ENCODE assay signal across 29 mouse cellular contexts in genomic region chr9:50507570-50507969, GRCm38 (mm10). TPM values are rescaled to one million over a fixed set of nuclear protein-coding genes. Genes with fewer than 3 reads are reported as not detected.
DNase-seq lines count a peak whose midpoint lies in the region; ATAC-seq lines count a peak whose summit lies in the region.
"Had no signal": no experiment of that assay in that cellular context is flagged by ENCODE, and none has a peak within 500 bp of the region (broad histone marks: within the 10 kb centered on the region; RNA-seq: fewer than 3 reads in every experiment).

No protein-coding gene starts in this region.

- H3K9me3 ChIP-seq in liver, embryonic 16.5 days (replicated peaks; ENCODE audit: control insufficient read depth, low read length), result no peaks in the 10 kb centered on the region
- H3K9me3 ChIP-seq in liver, embryonic 12.5 days (replicated peaks), result no peaks in the 10 kb centered on the region
- no peaks in the 10 kb centered on the region for H3K9me3 ChIP-seq in forebrain, embryonic 11.5 days (ENCODE audit: control insufficient read depth, low read length)
- H3K9me3 ChIP-seq: embryonic facial prominence, embryonic 12.5 days; limb, embryonic 12.5 days had no signal

- H3K4me3 ChIP-seq in liver, embryonic 16.5 days (ENCODE audit: low read depth, low read length), result no peak overlapping the region
- no peak overlapping the region for H3K4me3 ChIP-seq in liver, embryonic 12.5 days
- no peak overlapping the region for H3K4me3 ChIP-seq in forebrain, embryonic 11.5 days (ENCODE audit: low read depth, low read length)
- H3K4me3 ChIP-seq: embryonic facial prominence, embryonic 12.5 days; limb, embryonic 12.5 days had no signal

- no peak overlapping the region for H3K4me2 ChIP-seq in liver, embryonic 16.5 days (ENCODE audit: low read depth, low read length)
- H3K4me2 ChIP-seq in liver, embryonic 12.5 days, result no peak overlapping the region
- H3K4me2 ChIP-seq in forebrain, embryonic 11.5 days (ENCODE audit: low read depth, low read length, severe bottlenecking), result no peak overlapping the region
- H3K4me2 ChIP-seq: embryonic facial prominence, embryonic 12.5 days; limb, embryonic 12.5 days had no signal

- intact Hi-C loops in left cerebral cortex, postnatal 4 days (cut with DNase I), result no loop called here

- no peaks in the 10 kb centered on the region for H3K36me3 ChIP-seq in liver, embryonic 16.5 days (ENCODE audit: control insufficient read depth, insufficient read depth)
- no peaks in the 10 kb centered on the region for H3K36me3 ChIP-seq in liver, embryonic 12.5 days
- H3K36me3 ChIP-seq in forebrain, embryonic 11.5 days (ENCODE audit: control insufficient read depth, insufficient read depth, low read length), result no peaks in the 10 kb centered on the region
- H3K36me3 ChIP-seq: embryonic facial prominence, embryonic 12.5 days; limb, embryonic 12.5 days had no signal

- no peaks in the 10 kb centered on the region for H3K27me3 ChIP-seq in liver, embryonic 16.5 days (ENCODE audit: control insufficient read depth, insufficient read depth, low read depth, low read length)
- H3K27me3 ChIP-seq in liver, embryonic 12.5 days (replicated peaks), result no peaks in the 10 kb centered on the region
- H3K27me3 ChIP-seq in forebrain, embryonic 11.5 days (ENCODE audit: control insufficient read depth, insufficient read depth, low read length), result no peaks in the 10 kb centered on the region
- H3K27me3 ChIP-seq: embryonic facial prominence, embryonic 12.5 days; limb, embryonic 12.5 days had no signal

- ATAC-seq in liver, embryonic 16.5 days (ENCODE audit: low read depth), result peak; percentile 65
- ATAC-seq in liver, embryonic 12.5 days, result no peak
- no peak for ATAC-seq in forebrain, embryonic 11.5 days (replicated peaks; ENCODE audit: low FRiP score)
- ATAC-seq: hindbrain, postnatal 0 days; intestine, postnatal 0 days; midbrain, embryonic 16.5 days had no signal

- no peaks in the 10 kb centered on the region; the same call in 1 of the 2 replicates for H3K4me1 ChIP-seq in liver, embryonic 16.5 days (ENCODE audit: control insufficient read depth, low read depth, low read length)
- H3K4me1 ChIP-seq in liver, embryonic 12.5 days, result peaks cover 12% of the 10 kb centered on the region; the same call in 1 of the 2 replicates
- no peaks in the 10 kb centered on the region for H3K4me1 ChIP-seq in forebrain, embryonic 11.5 days (replicated peaks; ENCODE audit: control insufficient read depth, insufficient read depth, low read length)
- H3K4me1 ChIP-seq: embryonic facial prominence, embryonic 12.5 days; limb, embryonic 12.5 days had no signal

- H3K27ac ChIP-seq in liver, embryonic 16.5 days (ENCODE audit: low read length), result no peak overlapping the region
- no peak overlapping the region for H3K27ac ChIP-seq in liver, embryonic 12.5 days
- no peak overlapping the region for H3K27ac ChIP-seq in forebrain, embryonic 11.5 days (ENCODE audit: low read depth, low read length)
- H3K27ac ChIP-seq: embryonic facial prominence, embryonic 12.5 days; hindbrain, postnatal 0 days; kidney, postnatal 0 days; limb, embryonic 12.5 days had no signal

- DNase-seq in cerebellum, postnatal 36 days, result peak; percentile 12 to 16
- DNase-seq in cerebellum, adult 11-12 months, result no peak
- DNase-seq in fat pad, adult 2 months (ENCODE audit: extremely low read depth, low read depth, low spot score), result peak; percentile 74
- no peak for DNase-seq in forebrain, embryonic 11.5 days (ENCODE audit: low spot score)
- DNase-seq in left cerebral cortex, postnatal 4 days, result no peak
- DNase-seq: adrenal gland, postnatal 14 days; lung, adult 18-20 months; lung, postnatal 36 days; right cerebral cortex, postnatal 14 days; thymus, adult 18-20 months; thymus, postnatal 4 days had no signal

- H3K9ac ChIP-seq in liver, embryonic 16.5 days (ENCODE audit: low read depth, low read length), result no peak overlapping the region
- no peak overlapping the region for H3K9ac ChIP-seq in liver, embryonic 12.5 days
- no peak overlapping the region for H3K9ac ChIP-seq in forebrain, embryonic 11.5 days (ENCODE audit: low read length)
- H3K9ac ChIP-seq: embryonic facial prominence, embryonic 12.5 days; limb, embryonic 12.5 days had no signal

- WGBS in liver, embryonic 16.5 days (ENCODE audit: insufficient replicate concordance), result 31% methylated on average over 7 of the region's 7 CpGs
- WGBS in liver, embryonic 12.5 days (ENCODE audit: insufficient replicate concordance), result 37% methylated on average over 7 of the region's 7 CpGs
- WGBS in forebrain, embryonic 11.5 days, result 84% methylated on average over 7 of the region's 7 CpGs

RNA-seq across cellular contexts. Expression of gene Plet1, which starts 13.2 kb away (rescaled TPM):
- polyA plus RNA-seq in liver, embryonic 16.5 days (2015; fragmentation: Nextera tagmentation; extraction: Ambion mirVana), result 0.27 and 0.51 TPM in 2 replicates
- polyA plus RNA-seq in liver, embryonic 12.5 days (2016; fragmentation: Nextera tagmentation; extraction: Ambion mirVana), result 0.15 and 0.23 TPM in 2 replicates
- polyA plus RNA-seq in forebrain, embryonic 11.5 days (2014; fragmentation: Nextera tagmentation; extraction: Ambion mirVana), result 0.21 TPM in 1 of 2 replicates, not detected in the other
- not detected for total RNA-seq in left cerebral cortex, postnatal 4 days (2021)
- total RNA-seq: gastrocnemius, adult 18-20 months; hematopoietic stem cell, adult 5-6 weeks; megakaryocyte-erythroid progenitor cell, adult 5-6 weeks had no signal

RNA-seq across cellular contexts. Expression of gene Pts, which starts 21.0 kb away (rescaled TPM):
- 30.1 and 30.5 TPM in 2 replicates for polyA plus RNA-seq in liver, embryonic 16.5 days (2015; fragmentation: Nextera tagmentation; extraction: Ambion mirVana)
- polyA plus RNA-seq in liver, embryonic 12.5 days (2016; fragmentation: Nextera tagmentation; extraction: Ambion mirVana), result 46.8 and 47.6 TPM in 2 replicates
- 77.5 and 93.5 TPM in 2 replicates for polyA plus RNA-seq in forebrain, embryonic 11.5 days (2014; fragmentation: Nextera tagmentation; extraction: Ambion mirVana)
- total RNA-seq in left cerebral cortex, postnatal 4 days (2021), result 10 to 100 TPM; 40.7 to 42.0 TPM

RNA-seq across cellular contexts. Expression of gene Il18, which starts 47.1 kb away (rescaled TPM):
- polyA plus RNA-seq in liver, embryonic 16.5 days (2015; fragmentation: Nextera tagmentation; extraction: Ambion mirVana), result 12.0 and 13.3 TPM in 2 replicates
- polyA plus RNA-seq in liver, embryonic 12.5 days (2016; fragmentation: Nextera tagmentation; extraction: Ambion mirVana), result 2.3 and 3.1 TPM in 2 replicates
- 9.6 and 10.3 TPM in 2 replicates for polyA plus RNA-seq in forebrain, embryonic 11.5 days (2014; fragmentation: Nextera tagmentation; extraction: Ambion mirVana)
- total RNA-seq in left cerebral cortex, postnatal 4 days (2021), result 10 to 100 TPM; 16.3 to 17.0 TPM
- total RNA-seq: megakaryocyte-erythroid progenitor cell, adult 5-6 weeks had no signal

RNA-seq across cellular contexts. Expression of gene Bco2, which starts 47.4 kb away (rescaled TPM):
- polyA plus RNA-seq in liver, embryonic 16.5 days (2015; fragmentation: Nextera tagmentation; extraction: Ambion mirVana), result 0.50 and 0.87 TPM in 2 replicates
- polyA plus RNA-seq in liver, embryonic 12.5 days (2016; fragmentation: Nextera tagmentation; extraction: Ambion mirVana), result 0.18 TPM in 2 replicates
- polyA plus RNA-seq in forebrain, embryonic 11.5 days (2014; fragmentation: Nextera tagmentation; extraction: Ambion mirVana), result 0.33 and 0.63 TPM in 2 replicates
- total RNA-seq in left cerebral cortex, postnatal 4 days (2021), result under 1 TPM; 0.70 to 0.93 TPM

RNA-seq across cellular contexts. Expression of gene Tex12, which starts 53.6 kb away (rescaled TPM):
- not detected in 2 replicates for polyA plus RNA-seq in liver, embryonic 16.5 days (2015; fragmentation: Nextera tagmentation; extraction: Ambion mirVana)
- polyA plus RNA-seq in liver, embryonic 12.5 days (2016; fragmentation: Nextera tagmentation; extraction: Ambion mirVana), result not detected in 2 replicates
- polyA plus RNA-seq in forebrain, embryonic 11.5 days (2014; fragmentation: Nextera tagmentation; extraction: Ambion mirVana), result 0.28 TPM in 1 of 2 replicates, not detected in the other
- total RNA-seq in left cerebral cortex, postnatal 4 days (2021), result not detected
- total RNA-seq: adrenal gland, postnatal 14 days; gastrocnemius, adult 18-20 months; heart, adult 18-20 months; hematopoietic stem cell, adult 5-6 weeks; hindbrain, postnatal 0 days; layer of hippocampus, postnatal 14 days; megakaryocyte-erythroid progenitor cell, adult 5-6 weeks; neutrophil, adult 5-6 weeks had no signal
- polyA plus RNA-seq: cortical plate, adult 2 months; embryonic facial prominence, embryonic 12.5 days; heart, embryonic 14.5 days; kidney, postnatal 0 days; limb, embryonic 12.5 days; spleen, adult 2 months; stomach, embryonic 14.5 days had no signal

Comparison
In these comparisons a context has a peak if more than half of its experiments do, and no peak if none do; other contexts are left out.
1. DNase-seq: peak in cerebellum, postnatal 36 days (2 of 2) and fat pad, adult 2 months (single experiment); none in cerebellum, adult 11-12 months (single experiment), forebrain, embryonic 11.5 days (single experiment) and left cerebral cortex, postnatal 4 days (single experiment).